17 mouse cellular contexts compared by ENCODE assay signal in the genomic region with DNA sequence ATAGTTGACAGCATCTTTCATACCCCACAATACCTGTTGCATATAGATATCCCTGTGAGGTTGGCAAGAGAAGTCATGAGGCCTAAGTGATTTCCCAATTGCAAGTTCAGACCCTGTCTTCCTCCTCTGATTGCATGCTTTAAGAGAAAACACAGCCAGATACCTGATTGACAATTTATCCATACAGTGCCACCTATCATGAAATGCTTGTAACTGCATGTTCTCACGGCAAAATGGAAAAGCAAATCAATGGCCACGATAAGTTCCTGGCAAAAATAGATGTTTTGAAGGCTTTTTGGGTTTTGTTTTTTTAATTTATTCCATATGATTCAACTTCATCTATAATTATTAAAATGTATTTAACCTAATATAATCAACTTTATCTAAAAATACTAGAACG.
DNase-seq lines count a peak whose midpoint lies in the region; ATAC-seq and TF ChIP-seq lines count a peak whose summit lies in the region.
"Had no signal": no experiment of that assay in that cellular context is flagged by ENCODE, and none has a peak within 500 bp of the region (broad histone marks: within the 10 kb centered on the region; RNA-seq: fewer than 3 reads in every experiment).

No protein-coding gene starts in this region.

- no peak overlapping the region for H3K4me2 ChIP-seq in stomach, postnatal 0 days (replicated peaks; ENCODE audit: low read depth)
- H3K4me2 ChIP-seq: forebrain, embryonic 13.5 days; heart, embryonic 15.5 days; hindbrain, embryonic 15.5 days; liver, embryonic 13.5 days had no signal

- peak; percentile 4 for DNase-seq in kidney, adult 2 months
- DNase-seq in kidney, adult 8-10 months: no peak
- peak; percentile 5 for DNase-seq in lung, postnatal 36 days
- no peak for DNase-seq in lung, postnatal 25 days (ENCODE audit: low spot score)
- DNase-seq in ZHBTc4 (ENCODE audit: low read depth, low spot score): peak; percentile 7
- no peak for DNase-seq in stomach, postnatal 0 days (ENCODE audit: low spot score)
- no peak for DNase-seq in layer of hippocampus, adult 11-12 months (ENCODE audit: low spot score)
- DNase-seq: cerebellum, adult 2 months; gastrocnemius, postnatal 10 days; kidney, postnatal 25 days; liver, embryonic 13.5 days; spleen, adult 18-20 months had no signal

- H3K27me3 ChIP-seq in kidney, adult 2 months (replicated peaks; ENCODE audit: control insufficient read depth, insufficient read depth, low read length): no peaks in the 10 kb centered on the region
- H3K27me3 ChIP-seq in stomach, postnatal 0 days (ENCODE audit: control insufficient read depth, insufficient read depth, low read length): no peaks in the 10 kb centered on the region
- H3K27me3 ChIP-seq: forebrain, embryonic 13.5 days; heart, embryonic 15.5 days; hindbrain, embryonic 15.5 days; liver, embryonic 13.5 days had no signal

- no peaks in the 10 kb centered on the region for H3K36me3 ChIP-seq in kidney, adult 2 months (ENCODE audit: control insufficient read depth, insufficient read depth, low read length)
- H3K36me3 ChIP-seq in stomach, postnatal 0 days (ENCODE audit: control insufficient read depth, insufficient read depth, low read length): no peaks in the 10 kb centered on the region
- H3K36me3 ChIP-seq: heart, embryonic 15.5 days; hindbrain, embryonic 15.5 days; liver, embryonic 13.5 days; midbrain, embryonic 10.5 days had no signal

- no peak overlapping the region for H3K4me3 ChIP-seq in kidney, adult 2 months (ENCODE audit: insufficient read depth, low read depth, low read length)
- H3K4me3 ChIP-seq in stomach, postnatal 0 days (ENCODE audit: low read depth, low read length): no peak overlapping the region
- H3K4me3 ChIP-seq: forebrain, embryonic 13.5 days; heart, embryonic 15.5 days; hindbrain, embryonic 15.5 days; liver, embryonic 13.5 days; midbrain, embryonic 10.5 days had no signal

- no peak for TF ChIP-seq POLR2A in kidney, adult 2 months (IDR thresholded peaks at IDR 0.05; ENCODE audit: low read depth, low read length)

- no peak overlapping the region for H3K27ac ChIP-seq in kidney, adult 2 months (ENCODE audit: insufficient read depth, low read depth, low read length)
- no peak overlapping the region for H3K27ac ChIP-seq in stomach, postnatal 0 days (replicated peaks)
- H3K27ac ChIP-seq: forebrain, embryonic 13.5 days; heart, embryonic 15.5 days; hindbrain, embryonic 15.5 days; liver, embryonic 13.5 days; midbrain, embryonic 10.5 days had no signal

- no peak for ATAC-seq in stomach, postnatal 0 days (ENCODE audit: low FRiP score, low TSS enrichment)
- ATAC-seq: activated CD4-positive, CD25-positive, alpha-beta regulatory T cell, adult 4 months; forebrain, embryonic 13.5 days had no signal

- no peaks in the 10 kb centered on the region for H3K4me1 ChIP-seq in kidney, adult 2 months (ENCODE audit: control insufficient read depth, insufficient read depth, low read length)
- H3K4me1 ChIP-seq in stomach, postnatal 0 days (replicated peaks; ENCODE audit: control insufficient read depth, insufficient read depth): no peaks in the 10 kb centered on the region
- H3K4me1 ChIP-seq: hindbrain, embryonic 15.5 days; liver, embryonic 13.5 days; midbrain, embryonic 10.5 days had no signal

- TF ChIP-seq CTCF in kidney, adult 2 months (conservative IDR thresholded peaks at IDR 0.05; ENCODE audit: insufficient read depth, insufficient read length, low read depth, low read length): 0 out of 2 replicates have a peak, but pooled peaks have one; percentile 5
- peak; percentile 64 for TF ChIP-seq CTCF in stomach, postnatal 0 days (IDR thresholded peaks at IDR 0.05; ENCODE audit: low read depth)

- H3K9me3 ChIP-seq in stomach, postnatal 0 days (ENCODE audit: control insufficient read depth, low read length): no peaks in the 10 kb centered on the region
- H3K9me3 ChIP-seq: forebrain, embryonic 13.5 days; heart, embryonic 15.5 days; hindbrain, embryonic 15.5 days; liver, embryonic 13.5 days; midbrain, embryonic 10.5 days had no signal

- H3K9ac ChIP-seq in stomach, postnatal 0 days (ENCODE audit: low read length): no peak overlapping the region
- H3K9ac ChIP-seq: forebrain, embryonic 13.5 days; heart, embryonic 15.5 days; hindbrain, embryonic 15.5 days; liver, embryonic 13.5 days had no signal

- WGBS in kidney, adult 2 months: 64% methylated on average over 3 of the region's 3 CpGs
- 67% methylated on average over 3 of the region's 3 CpGs for WGBS in stomach, postnatal 0 days

- no peak for TF ChIP-seq EP300 in stomach, postnatal 0 days (optimal IDR thresholded peaks at IDR 0.05)

Comparison
In these comparisons a context has a peak if more than half of its experiments do, and no peak if none do; other contexts are left out.
1. DNase-seq: peak in kidney, adult 2 months (single experiment), lung, postnatal 36 days (single experiment) and ZHBTc4 (single experiment); none in kidney, adult 8-10 months (0 of 2), lung, postnatal 25 days (single experiment), stomach, postnatal 0 days (single experiment) and layer of hippocampus, adult 11-12 months (single experiment).